Mouse (Mus musculus): Measurements from ENCODE around the gene Rimbp3.
"Not testable (repeated sequence)": the region's sequence is repeated elsewhere in the genome, so short reads cannot be mapped to it uniquely, and the experiment has no call there.

Rimbp3 gene

DNA sequence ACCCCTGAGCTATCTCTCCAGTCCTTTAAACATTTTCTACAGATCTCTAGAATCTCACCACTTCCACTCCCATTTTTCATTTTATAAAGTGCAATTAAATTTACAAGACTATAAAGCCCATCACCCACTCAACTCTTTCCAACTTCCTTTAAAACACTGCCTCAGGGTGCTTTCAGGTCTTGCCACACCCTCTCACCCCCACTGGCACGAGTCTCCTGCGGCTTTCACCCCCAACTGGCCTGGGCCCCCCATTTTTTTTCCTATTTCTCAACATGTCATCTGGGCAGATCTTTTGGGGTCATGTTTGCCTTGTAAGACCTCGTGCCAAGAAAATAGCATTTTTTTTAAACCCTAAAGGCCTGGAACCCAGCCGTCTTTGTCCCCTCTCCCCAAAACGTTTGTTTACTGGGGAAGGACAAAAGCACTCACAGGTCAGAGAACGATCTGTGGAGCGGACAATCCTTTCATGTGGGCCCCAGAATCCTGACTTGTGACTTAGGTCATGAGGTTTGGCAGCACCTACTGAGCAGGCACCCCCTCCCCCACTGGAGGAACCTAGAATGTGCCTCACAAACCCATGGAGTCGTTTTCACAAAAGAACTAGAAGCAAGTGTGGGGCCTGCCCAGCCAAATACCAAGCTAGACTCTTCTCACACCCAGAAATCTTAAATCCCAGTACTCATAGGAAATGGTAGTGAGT lies 8.7 kb downstream of the Rimbp3 start:
- no peak for DNase-seq (ENCODE audit: low spot score in 2 of 2)

DNA sequence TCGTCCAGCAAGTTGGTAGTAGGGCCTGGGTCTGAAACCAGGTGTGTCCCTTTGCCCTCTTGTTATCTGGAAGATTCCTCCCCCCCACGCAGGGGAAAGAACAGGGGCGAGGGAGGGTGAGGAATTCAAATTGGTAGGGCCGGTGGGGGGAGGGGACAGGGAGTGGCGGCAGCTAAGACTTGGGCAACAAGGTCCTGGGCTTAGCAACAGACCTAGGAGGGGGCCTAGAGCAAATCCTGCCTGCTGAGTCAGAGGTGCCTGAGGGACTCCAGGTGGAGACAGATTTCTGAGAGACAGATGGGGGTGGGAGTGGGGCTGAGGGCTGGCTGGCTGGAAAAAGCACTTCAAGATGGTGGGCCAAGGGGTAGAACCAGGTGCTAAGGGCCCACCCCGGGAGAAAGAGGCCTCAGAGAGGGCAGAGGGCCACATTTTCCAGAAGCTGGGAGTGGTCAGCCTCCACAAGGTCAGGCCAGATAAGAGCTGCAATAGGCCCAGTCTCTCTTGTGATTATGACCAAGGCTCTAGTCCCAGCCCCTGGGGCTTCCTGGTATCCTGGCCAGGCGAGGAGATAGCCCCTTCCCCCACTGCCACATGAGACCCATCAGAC lies 11.8 kb downstream of the Rimbp3 start:
- no peak for DNase-seq (ENCODE audit: low spot score in 2 of 2)

DNA sequence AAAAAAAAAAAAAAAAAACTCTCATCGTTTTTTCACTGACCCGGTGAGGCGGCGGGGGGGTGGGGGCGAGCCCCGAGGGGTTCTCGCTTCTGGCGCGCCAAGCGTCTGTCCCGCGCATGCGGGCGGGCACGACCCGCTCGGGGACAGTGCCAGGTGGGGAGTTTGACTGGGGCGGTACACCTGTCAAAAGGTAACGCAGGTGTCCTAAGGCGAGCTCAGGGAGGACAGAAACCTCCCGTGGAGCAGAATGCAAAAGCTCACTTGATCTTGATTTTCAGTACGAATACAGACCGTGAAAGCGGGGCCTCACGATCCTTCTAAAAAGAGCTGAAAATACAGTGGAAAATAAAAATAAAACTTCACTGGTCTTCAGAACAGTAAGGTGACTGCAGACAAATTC lies 13.8 kb downstream of the Rimbp3 start:
- peak; percentile 93 to 98 for DNase-seq (ENCODE audit: low spot score in 2 of 2)

DNA sequence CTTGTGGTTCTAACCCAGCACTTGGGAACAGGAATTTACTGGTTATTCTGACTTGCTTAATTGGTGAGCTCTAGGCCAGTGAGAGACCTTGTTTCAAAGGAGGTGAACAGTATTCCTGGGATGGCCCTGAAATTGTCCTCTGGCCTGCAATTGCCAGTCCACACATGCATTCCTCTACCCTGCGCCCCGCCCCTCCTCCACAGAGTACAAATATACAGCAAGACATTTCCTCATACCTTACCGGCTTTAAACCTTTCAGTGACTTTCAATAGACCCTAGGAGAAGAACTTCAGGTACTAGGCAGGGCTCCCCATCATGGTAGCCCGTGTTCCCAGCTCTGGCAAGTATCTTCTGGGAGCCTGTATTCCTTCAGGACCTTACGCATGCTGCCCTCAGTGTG lies 17.2 kb downstream of the Rimbp3 start:
- DNase-seq (ENCODE audit: low spot score in 2 of 2), result no peak

DNA sequence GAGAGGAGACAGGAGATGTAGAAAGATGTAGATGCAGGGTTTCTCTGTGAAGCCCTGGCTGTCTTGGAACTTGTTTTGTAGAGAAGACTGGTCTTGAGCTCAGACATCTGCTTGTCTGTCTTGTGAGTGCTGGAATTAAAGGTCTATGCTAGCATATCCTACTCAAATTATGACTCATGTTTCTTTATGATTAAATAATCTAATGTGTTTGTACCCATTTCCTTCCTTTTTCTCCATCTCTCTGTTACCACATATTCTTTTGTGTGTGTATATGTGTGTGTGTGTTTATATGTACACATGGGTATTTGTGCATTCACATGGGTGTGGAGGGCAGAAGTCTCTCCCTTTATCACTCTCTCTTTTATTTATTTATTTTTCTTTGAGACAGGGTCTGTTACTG lies 18.1 kb downstream of the Rimbp3 start:
- DNase-seq (ENCODE audit: low spot score in 2 of 2), result no peak

DNA sequence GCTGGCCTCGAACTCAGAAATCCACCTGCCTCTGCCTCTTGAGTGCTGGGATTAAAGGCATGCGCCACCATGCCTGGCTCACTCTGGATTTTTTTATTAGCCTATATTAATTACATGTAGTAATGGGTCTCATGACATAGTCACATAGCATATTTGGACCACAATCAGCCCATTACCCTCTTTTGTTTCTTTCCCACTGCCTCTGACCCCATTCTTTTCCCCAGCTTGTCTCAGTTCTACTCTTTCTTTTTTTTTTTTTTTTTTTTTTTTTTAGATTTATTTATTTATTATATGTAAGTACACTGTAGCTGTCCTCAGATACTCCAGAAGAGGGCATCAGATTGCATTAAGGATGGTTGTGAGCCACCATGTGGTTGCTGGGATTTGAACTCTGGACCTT lies 23.1 kb downstream of the Rimbp3 start:
- not testable (repeated sequence) for DNase-seq (ENCODE audit: low spot score in 2 of 2)

DNA sequence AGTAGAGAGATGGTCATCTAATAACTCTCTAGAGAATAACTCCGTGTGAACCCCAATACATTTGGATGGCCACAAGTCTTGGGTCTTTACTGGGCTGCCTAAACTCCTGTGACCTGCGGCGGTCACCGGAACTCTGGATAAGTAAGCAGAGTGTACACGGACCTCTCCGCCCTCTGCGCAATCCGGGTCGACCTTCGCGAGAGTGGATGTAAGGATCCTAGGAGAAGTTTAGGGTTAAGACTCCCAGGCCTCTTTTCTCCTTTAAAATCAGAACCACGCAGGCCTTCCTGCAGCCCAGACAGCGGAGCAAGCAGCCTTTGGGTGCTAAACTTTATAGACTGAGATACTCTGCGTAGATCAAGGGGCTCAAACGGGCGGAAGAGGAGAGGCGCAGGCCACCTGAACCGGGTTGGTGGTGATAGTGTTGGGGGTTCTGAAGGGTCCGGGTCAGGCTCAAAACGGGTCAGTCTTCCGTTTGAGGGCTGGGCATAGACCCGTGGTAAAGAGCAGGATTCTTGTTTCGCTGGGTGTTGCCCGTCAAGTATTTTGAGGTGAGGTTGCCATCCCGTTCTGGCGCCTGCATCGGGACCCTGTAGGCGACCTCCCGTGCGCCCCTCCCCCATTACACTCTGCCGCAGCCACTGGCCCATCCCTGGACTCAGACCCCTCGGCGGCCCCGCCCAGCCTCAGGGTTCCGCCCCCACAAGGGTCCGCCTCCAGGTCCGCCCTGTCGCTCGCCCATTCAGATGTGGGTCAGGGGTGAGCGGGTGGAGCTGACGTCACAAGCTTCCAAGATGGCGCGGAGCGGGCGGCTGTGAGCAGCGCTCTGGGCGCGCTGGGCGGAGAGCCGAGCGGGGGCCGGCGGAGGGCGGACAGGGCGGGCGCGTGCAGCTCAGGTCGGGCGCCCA lies 24.6 kb downstream of the Rimbp3 start, which contains the start of gene Hic2:
Gene Hic2, plus strand, starts transcription at position 779 of the 908 bp plus-strand sequence.
- DNase-seq (ENCODE audit: low spot score in 2 of 2), result peak; percentile 88 to 90

DNA sequence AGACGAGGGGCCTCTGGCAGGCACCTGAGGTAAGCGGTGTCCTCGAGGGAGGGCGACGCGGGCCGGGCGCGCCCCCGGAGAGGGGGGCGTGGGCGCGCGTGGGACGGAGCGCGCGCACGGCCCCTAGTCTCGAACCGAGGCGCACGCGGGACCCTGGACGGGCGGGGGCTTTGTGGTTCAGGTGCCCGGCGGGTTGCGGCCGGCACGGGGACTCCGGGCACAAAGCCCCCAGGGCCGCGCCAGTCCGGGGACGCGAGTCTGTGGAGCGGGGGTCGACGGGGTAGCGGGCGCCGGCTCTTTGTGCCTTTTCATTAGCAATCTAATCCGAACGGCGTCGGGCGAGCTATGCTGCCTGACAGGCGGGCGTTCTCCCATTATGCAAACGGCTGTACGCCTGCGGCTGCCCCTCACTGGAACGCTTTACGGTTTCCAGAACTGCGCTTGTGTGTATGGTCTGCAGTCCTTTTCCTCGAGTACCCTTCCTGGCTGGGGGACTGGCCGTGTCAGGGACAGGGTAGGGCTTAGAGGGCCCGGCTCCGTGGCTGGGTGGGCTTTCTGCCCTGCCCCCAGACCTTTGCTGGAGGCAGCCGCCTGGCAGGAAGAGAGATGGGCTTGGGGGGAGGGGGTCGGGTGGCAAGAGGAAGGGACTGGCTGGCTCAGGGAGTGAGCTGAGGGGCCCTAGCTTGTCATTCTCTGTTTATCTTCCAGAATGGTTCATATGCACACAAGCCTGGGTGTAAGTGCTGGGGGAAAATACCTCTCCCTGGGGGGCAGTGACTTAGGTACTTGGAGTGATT lies 25.5 kb downstream of the Rimbp3 start:
- peak; percentile 32 to 39 for DNase-seq (ENCODE audit: low spot score in 2 of 2)

DNA sequence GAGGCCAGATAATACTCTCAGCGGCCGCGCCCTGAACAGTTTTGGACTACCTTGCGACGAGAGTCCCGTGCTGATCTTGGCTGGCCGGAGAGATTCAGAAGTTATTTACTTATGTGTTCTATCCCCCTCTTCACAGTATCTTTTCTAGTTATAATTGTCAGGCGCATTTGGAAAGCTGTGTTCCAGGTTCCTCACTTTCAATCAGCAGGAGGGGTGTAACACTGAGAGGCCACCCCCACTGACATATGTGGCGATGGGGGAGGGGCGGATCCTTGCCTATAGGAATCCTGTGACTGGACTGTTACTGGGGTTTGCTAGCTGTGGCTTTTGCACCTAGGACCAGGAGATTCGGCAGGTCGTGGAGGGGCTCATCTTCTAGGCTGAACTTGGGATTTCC lies 26.1 kb downstream of the Rimbp3 start:
- peak; percentile 47 to 49 for DNase-seq (ENCODE audit: low spot score in 2 of 2)

DNA sequence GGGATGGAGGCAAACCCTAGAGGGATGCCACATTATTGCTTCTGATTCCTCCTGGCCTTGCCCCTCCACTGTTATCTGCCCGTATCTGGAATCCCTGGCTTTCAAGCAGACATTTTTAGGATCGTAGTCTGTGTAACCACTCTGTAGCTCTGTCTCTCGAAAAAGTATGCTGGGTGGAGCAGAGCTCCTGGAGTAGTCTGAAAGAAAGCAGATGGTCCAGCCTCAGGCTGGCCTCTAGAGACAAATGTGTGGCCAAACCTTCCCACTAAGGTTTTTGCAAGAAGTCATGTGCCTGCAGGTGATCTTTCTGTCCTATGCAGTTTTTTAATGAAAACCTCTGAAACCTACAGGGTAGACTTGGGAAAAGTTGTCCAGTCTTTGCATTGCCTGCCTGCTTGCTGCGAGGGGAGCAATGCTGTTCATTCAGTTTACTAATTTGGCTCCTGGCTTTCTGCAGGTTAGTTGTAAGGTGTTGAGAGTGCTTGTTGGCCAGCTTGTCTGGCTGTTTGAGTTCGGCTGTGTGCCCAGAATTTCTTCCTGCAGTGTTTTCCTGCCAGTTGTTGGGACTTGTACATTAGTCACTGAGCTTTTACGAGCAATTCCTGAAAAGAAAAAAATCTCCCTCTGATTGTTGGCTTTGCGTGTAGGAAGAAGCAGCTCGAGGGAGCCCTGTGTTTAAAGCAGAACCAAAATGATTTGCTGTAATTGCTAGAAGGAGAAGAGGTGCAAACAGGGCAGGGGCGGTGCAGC lies 26.7 kb downstream of the Rimbp3 start:
- peak; percentile 36 to 69 for DNase-seq (ENCODE audit: low spot score in 2 of 2)

DNA sequence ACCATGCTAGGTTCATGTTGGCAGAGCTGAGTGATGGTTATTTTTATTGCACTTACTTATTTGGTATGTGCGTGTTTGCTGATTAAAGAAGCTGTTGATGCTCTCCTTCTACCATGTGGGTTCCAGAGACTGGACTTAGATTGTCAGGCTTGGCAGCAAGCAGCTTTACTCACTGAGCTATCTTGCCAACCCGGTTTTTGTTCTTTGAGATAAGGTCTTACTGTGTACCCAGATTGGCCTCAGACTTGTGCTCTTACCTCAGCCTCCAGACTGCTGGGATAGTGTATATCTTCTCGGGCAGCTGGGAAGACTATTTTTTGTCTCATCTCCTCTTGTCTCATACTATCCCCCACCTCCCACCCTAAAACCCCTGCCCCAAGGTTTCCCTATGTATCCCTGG lies 29.2 kb downstream of the Rimbp3 start:
- DNase-seq (ENCODE audit: low spot score in 2 of 2), result no peak

DNA sequence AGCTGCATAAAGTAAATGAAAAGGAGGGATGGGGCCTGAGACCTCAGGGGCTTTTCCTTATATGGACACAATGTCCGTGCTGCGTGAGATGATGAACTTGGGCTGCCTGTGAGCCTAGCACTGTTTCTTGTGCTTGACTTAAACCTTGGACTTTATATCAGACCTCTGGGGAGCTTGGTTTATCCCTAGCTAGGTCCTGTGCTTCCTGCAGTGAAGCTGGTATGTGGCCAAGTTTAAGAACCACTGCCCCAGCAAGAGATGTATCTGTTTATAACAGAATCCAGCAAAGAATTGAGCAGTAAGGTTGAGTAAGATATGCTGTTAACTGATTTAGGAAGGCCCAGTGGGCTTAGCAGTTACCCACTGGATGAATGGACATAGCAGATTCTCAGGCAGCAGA lies 31.0 kb downstream of the Rimbp3 start:
- DNase-seq (ENCODE audit: low spot score in 2 of 2), result no peak

DNA sequence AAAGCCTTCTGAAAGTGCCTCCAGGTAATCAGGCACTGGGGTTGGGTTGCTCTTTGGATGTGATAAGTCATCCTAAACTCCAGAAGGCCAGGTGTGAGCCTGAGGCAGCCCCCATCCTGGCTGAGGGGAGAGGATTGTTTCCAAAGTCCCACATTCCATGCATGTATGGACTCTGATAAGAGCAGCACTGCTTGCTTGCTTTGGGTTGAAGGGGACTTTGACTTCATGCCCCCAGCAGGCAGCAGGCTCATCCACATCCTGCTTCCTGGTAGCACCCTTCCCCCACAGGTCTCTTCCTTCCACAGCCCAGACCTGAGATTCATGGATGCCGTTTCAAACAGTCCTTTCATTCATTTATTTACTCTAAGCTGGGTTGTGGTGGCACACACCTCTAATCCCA lies 35.3 kb downstream of the Rimbp3 start:
- no peak for DNase-seq (ENCODE audit: low spot score in 2 of 2)

DNA sequence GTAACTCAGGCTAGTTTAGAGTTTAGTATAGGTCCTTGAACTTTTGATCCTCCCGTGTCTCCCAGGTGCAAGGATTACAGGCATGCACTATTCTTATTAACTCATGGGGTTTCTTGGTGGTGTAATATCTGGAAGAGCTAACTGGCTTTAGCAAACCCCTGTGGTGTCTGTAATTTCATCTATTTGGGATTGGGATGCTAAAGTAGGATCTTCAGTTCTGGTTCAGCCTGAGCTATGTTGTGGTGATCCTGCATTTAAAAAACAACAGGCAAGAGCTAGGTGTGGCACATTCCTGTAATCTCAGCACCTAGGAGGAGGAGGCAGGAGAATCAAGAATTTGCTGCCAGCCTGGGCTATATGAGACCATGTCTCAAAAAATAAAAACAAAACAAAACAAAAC lies 36.6 kb downstream of the Rimbp3 start:
- DNase-seq (ENCODE audit: low spot score in 2 of 2), result no peak

DNA sequence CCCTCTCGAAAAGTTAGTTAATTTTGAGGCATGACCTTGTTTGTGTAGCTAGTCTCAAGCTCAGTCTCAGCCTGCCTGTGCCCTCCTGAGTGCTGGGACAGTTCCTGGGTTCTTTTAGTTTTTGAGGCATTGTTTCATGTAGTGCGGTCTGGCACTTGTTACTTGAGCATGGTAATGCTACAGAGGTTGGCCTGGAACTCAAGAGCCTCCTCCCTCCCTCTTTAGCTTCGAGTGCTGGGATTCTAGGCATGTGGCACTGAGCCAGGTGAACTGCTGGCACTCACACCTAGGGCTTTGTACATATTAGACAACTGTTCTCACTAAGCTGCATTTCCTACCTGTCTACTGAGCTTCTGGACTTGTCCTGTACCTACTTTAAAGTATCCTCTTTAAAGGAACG lies 39.3 kb downstream of the Rimbp3 start:
- DNase-seq (ENCODE audit: low spot score in 2 of 2), result no peak

DNA sequence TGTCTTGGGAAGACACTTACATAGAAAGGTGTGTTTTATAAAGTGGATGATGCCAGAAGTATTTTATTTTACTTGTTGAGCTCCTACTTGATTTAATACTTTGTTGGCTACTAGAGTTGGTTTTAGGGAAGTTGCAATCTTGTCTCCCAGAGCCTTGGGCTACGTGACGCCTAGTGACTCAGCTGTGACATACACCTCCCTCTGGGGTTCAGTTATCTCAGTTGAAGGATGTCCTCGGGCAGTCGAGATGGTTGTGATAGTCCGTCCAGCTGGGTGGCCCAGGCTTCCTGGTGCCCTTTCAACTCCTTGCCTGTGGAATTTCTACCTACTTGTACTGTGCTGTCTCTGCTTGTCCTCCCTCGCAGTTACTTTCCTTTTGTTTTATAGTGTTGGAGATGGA lies 40.7 kb downstream of the Rimbp3 start:
- DNase-seq (ENCODE audit: low spot score in 2 of 2), result no peak

DNA sequence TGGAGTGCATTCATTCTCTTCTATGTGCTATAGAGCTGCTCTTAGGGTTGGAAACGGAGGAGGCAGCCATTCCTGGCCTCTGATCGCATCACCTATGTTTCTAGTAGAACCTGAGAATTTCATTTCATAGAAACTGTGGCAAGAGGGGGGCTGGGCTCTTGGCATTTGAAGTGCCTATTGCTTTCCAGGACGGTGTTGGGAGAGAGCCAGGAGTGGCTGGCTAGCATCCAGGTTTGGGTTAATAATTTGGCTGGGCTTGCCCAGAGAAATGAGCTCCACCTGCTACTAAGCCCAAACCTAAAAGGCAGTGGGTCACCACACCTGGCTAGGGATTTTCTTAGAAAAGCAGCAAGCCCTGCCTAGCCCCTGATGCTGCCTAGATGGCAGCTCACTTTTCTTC lies 43.1 kb downstream of the Rimbp3 start:
- DNase-seq (ENCODE audit: low spot score in 2 of 2), result peak in 1 of 2 experiments; percentile 17

DNA sequence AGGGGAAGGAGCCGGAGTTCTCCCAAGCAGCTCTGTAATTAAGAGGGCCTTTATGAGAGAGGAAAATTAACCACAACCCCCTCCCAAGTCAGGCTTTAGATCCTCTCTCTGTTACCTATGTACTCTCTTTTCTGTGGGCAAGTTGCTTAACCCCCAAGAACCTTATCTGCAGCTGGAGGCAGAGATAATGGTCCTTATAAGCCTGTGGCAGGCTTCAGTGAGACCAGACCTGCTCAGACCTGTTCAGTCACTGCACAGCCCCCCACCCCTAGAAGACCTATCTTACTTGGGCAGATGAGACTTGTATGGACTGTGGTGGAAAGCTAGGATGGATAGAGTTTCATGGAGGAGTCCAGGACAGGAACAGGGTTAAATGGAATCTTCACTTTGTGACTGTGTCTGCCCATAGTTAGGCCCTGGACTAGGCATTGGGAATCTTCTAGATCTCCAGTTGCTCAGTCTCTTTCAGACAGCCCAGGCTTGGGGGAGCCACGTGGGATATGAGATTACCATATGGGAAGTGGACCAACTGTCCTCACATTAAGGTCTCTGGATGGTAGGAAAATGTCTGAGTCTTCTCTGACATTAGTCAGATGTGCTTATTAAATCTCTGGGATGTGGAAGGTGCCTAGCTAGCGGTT lies 43.8 kb downstream of the Rimbp3 start:
- DNase-seq (ENCODE audit: low spot score in 2 of 2), result no peak

DNA sequence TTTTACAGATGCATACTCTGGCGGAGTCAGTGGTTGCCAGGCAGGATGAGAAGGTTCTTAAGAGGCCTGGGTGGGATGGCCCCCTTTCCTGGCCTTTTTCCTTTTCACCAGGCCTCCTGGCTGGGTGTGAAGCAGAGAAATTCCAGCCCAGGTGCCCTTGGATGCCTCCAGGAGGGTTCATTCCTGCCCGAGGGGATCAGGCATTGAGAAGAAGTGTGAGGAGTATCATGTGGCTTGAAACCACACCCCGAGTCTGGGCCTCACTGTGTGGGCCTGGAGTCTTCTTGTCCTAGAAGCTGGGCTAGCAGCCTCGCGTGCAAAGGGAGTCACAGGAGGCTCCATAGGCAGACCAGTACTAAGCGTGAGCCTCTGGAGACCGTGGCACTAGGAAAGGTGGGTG lies 44.4 kb downstream of the Rimbp3 start:
- DNase-seq (ENCODE audit: low spot score in 2 of 2), result no peak

DNA sequence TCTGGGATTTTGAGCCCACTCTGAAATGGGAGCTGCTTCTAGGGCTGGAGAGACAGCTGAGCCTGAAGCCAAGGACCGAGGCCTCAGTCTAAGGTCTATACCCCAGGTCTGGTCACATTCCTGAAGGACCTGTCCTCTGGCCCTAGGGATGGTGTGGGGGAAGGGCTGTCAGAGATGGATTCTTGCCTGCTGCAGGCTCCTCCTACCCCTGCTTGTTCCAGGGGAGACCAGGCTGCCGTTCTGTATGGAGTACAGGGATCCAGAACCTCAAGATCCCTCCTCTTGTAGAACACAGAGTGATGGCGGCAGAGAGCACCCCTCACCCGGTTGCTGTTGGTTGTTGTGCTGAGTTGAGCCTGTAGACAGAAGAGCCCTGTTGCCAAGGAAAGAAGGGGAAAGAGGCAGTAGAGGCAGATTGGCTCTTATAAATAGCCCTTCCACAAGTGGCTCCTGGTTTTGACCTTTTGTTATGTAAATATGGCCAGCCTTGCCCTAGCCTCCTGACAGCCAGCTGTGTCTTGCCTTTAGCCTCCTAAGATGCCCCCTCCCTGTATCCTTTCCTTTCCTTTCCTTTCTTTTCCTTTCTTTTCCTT lies 45.7 kb downstream of the Rimbp3 start:
- no peak for DNase-seq (ENCODE audit: low spot score in 2 of 2)
